Mouse (Mus musculus) ES-E14 (cell line): Measurements from ENCODE around the gene Ugcg. TPM values are rescaled to one million over a fixed set of nuclear protein-coding genes. Genes with fewer than 3 reads are reported as not detected.

Source experiments
- DNase-seq: peaks from one replicate; pipeline ENCODE4 v3.0.0-alpha.2; 2013; ENCODE audit warnings: low read depth, low spot score
- H3K27ac ChIP-seq: 2 replicates; pipeline ENCODE4 v1.5.1; 2012; ENCODE audit warnings: low read depth, mild to moderate bottlenecking, low read length, moderate library complexity, mixed read lengths; ENCODE audit not compliant: poor library complexity, insufficient read depth, severe bottlenecking
- H3K36me3 ChIP-seq: 2 replicates; pipeline ENCODE4 v1.6.1; 2012; ENCODE audit warnings: mild to moderate bottlenecking, low read length, moderate library complexity, mixed read lengths; ENCODE audit not compliant: control insufficient read depth, poor library complexity, insufficient read depth, severe bottlenecking
- H3K4me1 ChIP-seq, 2 experiments: fragments of 150-350 bp in 1 of 2; sonication (generic) in 1 of 2; 2 replicates each; pipeline ENCODE4 v1.6.1; 2012; ENCODE audit warnings: low read length in 2 of 2, mild to moderate bottlenecking in 1 of 2, mixed read lengths in 1 of 2; ENCODE audit not compliant: control insufficient read depth in 2 of 2, insufficient read depth in 2 of 2, poor library complexity in 1 of 2
- H3K4me3 ChIP-seq, 2 experiments: fragments of 150-350 bp in 1 of 2; sonication (generic) in 1 of 2; 2 replicates each; pipeline ENCODE4 v1.5.1; 2012; ENCODE audit warnings: low read length in 2 of 2, low read depth in 1 of 2, mild to moderate bottlenecking in 1 of 2, mixed read lengths in 1 of 2; ENCODE audit not compliant: insufficient read depth in 1 of 2, poor library complexity in 1 of 2, severe bottlenecking in 1 of 2
- H3K9ac ChIP-seq: 2 replicates; pipeline ENCODE4 v1.6.1; 2012; ENCODE audit warnings: low read depth, mild to moderate bottlenecking, low read length, mixed read lengths; ENCODE audit not compliant: poor library complexity, insufficient read depth, severe bottlenecking
- H3K9me3 ChIP-seq: fragments of 150-350 bp; sonication (generic); 2 replicates; pipeline ENCODE4 v1.6.1; 2012; ENCODE audit warnings: low read depth, mild to moderate bottlenecking, low read length; ENCODE audit not compliant: control insufficient read depth, insufficient read depth
- CHD2 ChIP-seq: IDR thresholded peaks from 2 replicates; pipeline ENCODE4 v1.6.1; 2014; ENCODE audit warnings: mild to moderate bottlenecking, low read depth, low read length, inconsistent platforms
- HCFC1 ChIP-seq: IDR thresholded peaks from 2 replicates; pipeline ENCODE4 v1.6.1; 2012; ENCODE audit warnings: low read length, inconsistent platforms, borderline replicate concordance; ENCODE audit not compliant: insufficient read depth
- MAFK ChIP-seq: IDR thresholded peaks from 2 replicates; pipeline ENCODE4 v1.6.1; 2014; ENCODE audit warnings: mild to moderate bottlenecking, low read depth, low read length, inconsistent platforms; ENCODE audit not compliant: insufficient read depth
- ZC3H11A ChIP-seq: IDR thresholded peaks from 2 replicates; pipeline ENCODE4 v1.6.1; 2012; ENCODE audit warnings: low read depth, mild to moderate bottlenecking, inconsistent platforms, low read length, borderline replicate concordance
- ZNF384 ChIP-seq: IDR thresholded peaks from 2 replicates; pipeline ENCODE4 v1.6.1; 2012; ENCODE audit warnings: low read depth, low read length, inconsistent platforms
- in situ Hi-C, 2 experiments: fragments of 600-800 bp; cut with MboI; formaldehyde crosslinking; loops; one replicate each; pipeline ENCODE4 v1.15.1; 2025; ENCODE audit warnings: low sequenced_read_pairs in 2 of 2, inconsistent platforms in 1 of 2; ENCODE audit not compliant: unreplicated experiment in 2 of 2
- total RNA-seq: library from RNA; depleted of rRNA; stranded (reverse); fragments of 300-350 nt; gene quantifications from 2 replicates; pipeline ENCODE4 v1.2.3, GENCODE M21; 2012

The Ugcg gene
- total RNA-seq, 1 experiment: 56.4 TPM

DNA sequence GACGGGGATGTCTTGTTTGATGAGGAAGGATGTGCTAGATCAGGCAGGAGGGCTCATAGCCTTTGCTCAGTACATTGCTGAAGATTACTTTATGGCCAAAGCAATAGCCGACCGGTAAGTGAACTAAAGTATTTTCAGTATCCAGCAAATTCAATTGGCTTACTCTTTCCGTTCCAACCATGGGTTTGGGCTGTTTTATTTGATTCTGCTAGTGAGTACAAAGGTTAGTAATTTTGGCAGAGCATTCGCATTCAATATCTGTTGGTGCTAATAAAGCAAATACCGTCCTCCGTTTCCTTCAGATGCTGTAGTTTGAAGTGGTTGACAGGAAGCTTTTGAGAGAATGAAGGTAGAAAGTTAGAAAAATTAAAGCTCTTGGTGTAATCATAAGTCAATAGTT lies 28.0 kb downstream of the Ugcg start:
- no peak overlapping the region for H3K27ac ChIP-seq
- H3K36me3 ChIP-seq: peaks cover 2% of the 10 kb centered on the region
- no peak for DNase-seq
- TF ChIP-seq MAFK: no peak
- TF ChIP-seq CHD2: no peak
- no peak overlapping the region for H3K9ac ChIP-seq
- in situ Hi-C loops: no loop called here
- H3K4me3 ChIP-seq: no peak overlapping the region
- no peaks in the 10 kb centered on the region for H3K9me3 ChIP-seq
- peaks cover 0 to 3% of the 10 kb centered on the region in 2 experiments; a peak in 1 of 4 replicates for H3K4me1 ChIP-seq

DNA sequence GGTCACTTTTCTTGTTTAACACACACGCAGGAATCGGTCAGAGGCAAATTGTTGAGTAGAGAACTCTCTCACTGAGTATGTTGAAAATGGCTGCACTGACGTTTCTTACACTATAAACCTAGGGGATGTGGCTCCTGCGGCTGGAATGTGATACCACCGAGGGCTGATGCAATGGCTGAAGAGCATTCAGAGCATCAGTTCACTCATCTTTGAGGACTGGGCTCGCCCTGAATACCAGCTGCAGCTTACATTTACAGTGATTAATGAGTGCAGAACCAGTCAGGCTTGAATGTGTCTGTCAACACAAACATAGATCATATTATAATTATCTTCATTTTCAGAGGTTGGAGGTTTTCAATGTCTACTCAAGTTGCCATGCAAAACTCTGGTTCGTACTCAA lies 29.1 kb downstream of the Ugcg start:
- in situ Hi-C loops: no loop called here
- H3K36me3 ChIP-seq: peaks cover 2% of the 10 kb centered on the region

DNA sequence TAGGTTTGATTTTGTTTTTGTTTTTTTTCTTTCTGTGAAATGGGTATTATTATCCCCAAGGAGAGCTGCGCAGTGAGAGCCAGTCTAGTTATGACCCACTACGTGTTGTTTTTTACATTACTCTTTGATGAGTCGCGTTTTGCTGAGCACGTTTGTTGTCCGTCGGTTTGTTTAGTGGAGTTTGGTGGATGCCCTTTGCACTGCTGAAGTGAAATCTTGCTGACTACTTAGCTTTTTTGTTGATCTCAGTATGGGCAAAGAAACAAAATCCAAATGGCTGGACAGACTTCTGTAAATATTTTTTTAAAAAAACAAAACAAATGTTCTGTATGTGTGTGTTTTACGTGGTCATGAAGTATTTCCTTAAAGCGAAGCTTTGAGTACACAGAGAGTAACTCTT lies 33.2 kb downstream of the Ugcg start:
- in situ Hi-C loops: no loop called here
- Histone ChIP-seq H3K9me3 (no peaks in the 10 kb centered on the region), H3K36me3 (peaks cover 4% of the 10 kb centered on the region), H3K27ac (no peak overlapping the region), H3K4me1 (peaks cover 2 to 3% of the 10 kb centered on the region in 2 experiments; a peak in 2 of 4 replicates), H3K9ac (no peak overlapping the region), H3K4me3 (no peak overlapping the region)
- DNase-seq: no peak
- TF ChIP-seq CHD2 (no peak), ZNF384 (no peak), HCFC1 (no peak), ZC3H11A (no peak)

More for the DNA sequence above, 29.1 kb downstream of the Ugcg start:
- TF ChIP-seq HCFC1 (no peak), CHD2 (no peak)
- Histone ChIP-seq H3K9me3 (no peaks in the 10 kb centered on the region), H3K4me1 (peaks cover under 1 to 5% of the 10 kb centered on the region in 2 experiments; a peak in 2 of 4 replicates), H3K27ac (no peak overlapping the region), H3K4me3 (no peak overlapping the region), H3K9ac (no peak overlapping the region)
- DNase-seq: no peak

DNA sequence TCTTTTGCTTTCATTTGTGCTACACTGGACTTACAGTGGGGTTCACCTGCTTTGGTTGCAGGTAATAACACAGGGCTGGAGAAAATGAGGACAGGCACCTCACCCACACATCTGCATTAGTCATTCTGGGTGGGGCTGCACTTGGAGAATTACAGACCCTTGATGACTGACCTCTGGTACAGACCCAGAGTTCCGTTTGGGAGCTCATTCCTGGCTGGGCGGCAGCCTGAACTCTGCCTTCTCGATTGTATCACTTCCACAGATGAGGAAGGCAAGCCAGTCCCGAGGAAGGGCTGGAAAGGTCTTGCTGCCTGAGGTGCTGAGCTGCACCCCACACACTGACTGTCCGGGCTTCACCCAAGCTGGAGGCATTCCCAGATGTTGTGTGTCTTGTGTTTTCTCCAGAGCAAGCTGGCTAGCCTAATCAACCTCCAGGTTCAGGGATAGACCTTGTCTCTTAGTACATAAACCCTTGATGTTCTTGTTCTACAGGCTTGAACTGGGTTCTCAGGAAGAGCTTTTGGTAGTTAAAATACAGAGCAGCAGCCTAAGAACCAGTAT lies 34.1 kb downstream of the Ugcg start:
- Histone ChIP-seq H3K9ac (no peak overlapping the region), H3K4me1 (peaks cover 2 to 3% of the 10 kb centered on the region in 2 experiments; a peak in 2 of 4 replicates), H3K9me3 (no peaks in the 10 kb centered on the region), H3K27ac (no peak overlapping the region), H3K4me3 (no peak overlapping the region), H3K36me3 (peaks cover 4% of the 10 kb centered on the region)
- DNase-seq: no peak
- in situ Hi-C loops: no loop called here
- no peak for TF ChIP-seq ZNF384

DNA sequence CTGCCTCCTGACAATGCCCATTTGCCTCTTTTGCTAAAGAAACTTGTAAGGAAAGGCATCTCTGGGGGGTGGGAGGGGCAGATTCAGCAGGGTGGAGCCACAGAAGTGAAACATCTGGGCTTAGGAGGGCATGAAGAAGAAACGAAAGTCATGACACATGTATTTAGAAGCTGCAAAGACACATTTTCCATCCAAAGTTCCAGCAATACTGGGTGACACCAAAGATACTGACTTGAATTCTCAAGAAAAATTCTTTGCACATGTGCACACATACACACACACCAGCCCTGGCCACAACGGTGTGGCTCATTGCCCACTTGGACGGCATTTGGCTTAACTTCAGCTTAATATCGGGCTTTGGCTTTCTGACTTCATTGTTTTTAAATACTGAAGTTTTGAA lies 35.8 kb downstream of the Ugcg start:
- TF ChIP-seq MAFK (no peak), ZC3H11A (no peak), HCFC1 (no peak), CHD2 (no peak), ZNF384 (no peak)
- Histone ChIP-seq H3K9me3 (no peaks in the 10 kb centered on the region), H3K4me3 (no peak overlapping the region), H3K36me3 (peaks cover 2% of the 10 kb centered on the region), H3K27ac (no peak overlapping the region), H3K4me1 (peaks cover 2 to 3% of the 10 kb centered on the region in 2 experiments; a peak in 2 of 4 replicates), H3K9ac (no peak overlapping the region)
- DNase-seq: no peak
- in situ Hi-C loops: no loop called here
